Mouse (Mus musculus): Measurements from ENCODE around the gene Gm10638.

The Gm10638 gene

DNA sequence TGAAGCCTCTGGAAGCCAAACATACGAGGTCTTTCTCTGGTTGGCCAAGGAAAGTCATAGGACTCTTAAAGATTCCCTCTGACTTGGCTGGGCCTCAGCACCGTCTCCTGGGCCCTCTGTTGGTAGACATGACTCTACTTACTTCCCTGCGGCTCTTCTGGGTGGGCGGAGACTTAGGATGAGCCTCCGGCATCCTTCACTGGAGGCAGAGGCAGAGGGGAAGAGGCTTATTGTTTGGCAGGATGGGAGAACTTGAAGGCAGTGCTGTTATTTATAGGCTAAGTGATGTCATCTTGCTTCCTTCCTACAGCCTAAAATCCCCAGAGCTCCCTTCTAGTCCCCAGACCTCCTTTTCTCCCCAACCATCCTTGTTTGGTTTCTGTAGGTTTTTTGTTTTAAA is 41.0 kb downstream of the Gm10638 start:
- DNase-seq (ENCODE audit: low spot score in 2 of 2): no peak

GRCm38 (mm10) chr8:86787891-86788420 is 42.5 kb downstream of the Gm10638 start:
- no peak for DNase-seq (ENCODE audit: low spot score in 2 of 2)

DNA sequence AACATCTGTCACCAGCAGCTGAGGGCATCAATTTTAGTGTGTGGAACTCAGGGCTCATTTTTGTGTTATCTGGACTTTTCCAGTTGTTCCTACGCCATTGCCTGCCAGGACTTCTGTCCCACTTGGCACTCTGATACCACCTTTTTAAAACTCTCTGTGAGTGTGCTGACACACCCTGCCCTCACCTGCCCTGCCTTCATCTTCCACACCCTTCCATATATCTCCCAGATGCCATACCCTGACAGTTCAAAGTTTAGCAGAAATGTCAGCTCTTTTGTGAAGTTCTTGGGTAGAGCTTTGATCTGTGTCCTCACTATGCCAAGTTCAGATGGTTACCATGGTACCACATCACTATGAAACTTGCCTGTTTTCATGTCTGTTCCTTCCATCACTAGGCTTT is 44.1 kb downstream of the Gm10638 start:
- DNase-seq (ENCODE audit: low spot score in 2 of 2): no peak

DNA sequence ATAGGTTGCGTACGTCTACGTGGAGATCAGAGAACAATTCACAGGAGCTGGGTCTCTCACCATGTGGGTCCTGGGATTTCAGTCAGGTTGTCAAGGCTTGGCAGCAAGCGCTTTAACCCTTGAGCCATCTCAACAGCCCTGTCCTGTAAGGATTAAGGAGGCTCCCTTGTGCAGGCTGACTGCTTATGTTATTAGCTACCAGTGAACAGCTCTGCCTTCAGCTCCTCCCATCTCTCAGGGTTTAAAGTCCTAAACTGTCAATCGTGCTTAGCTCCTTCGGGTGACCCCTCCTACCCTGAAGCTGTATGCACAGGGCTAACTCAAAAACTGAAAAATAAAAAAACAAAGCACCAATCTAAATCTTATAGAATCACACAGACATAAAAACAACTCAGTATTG is 46.0 kb downstream of the Gm10638 start:
- no peak for DNase-seq (ENCODE audit: low spot score in 2 of 2)

DNA sequence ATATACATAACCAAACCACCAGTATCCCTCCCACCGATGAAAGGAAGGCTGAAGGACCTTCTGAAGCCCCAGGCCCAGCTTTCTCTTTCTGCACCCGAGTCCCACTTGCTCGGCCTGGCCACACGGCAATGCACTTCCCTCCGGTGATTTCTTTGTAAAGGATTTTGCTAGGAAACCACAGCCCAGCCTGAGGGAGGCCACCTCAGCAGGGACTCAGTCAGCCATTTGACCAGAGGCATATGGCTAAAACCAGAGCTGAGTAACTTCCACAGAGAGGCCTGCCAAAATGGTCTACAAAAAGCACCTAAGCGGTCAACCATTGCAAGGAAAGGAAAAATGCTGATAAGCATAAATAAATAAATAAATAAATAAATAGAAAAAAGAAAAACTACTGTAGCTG is 49.2 kb downstream of the Gm10638 start:
- no peak for DNase-seq (ENCODE audit: low spot score in 2 of 2)
